Mouse (Mus musculus): Measurements from ENCODE around the gene Nceh1. TPM values are rescaled to one million over a fixed set of nuclear protein-coding genes. Genes with fewer than 3 reads are reported as not detected.
"Not testable (repeated sequence)": the region's sequence is repeated elsewhere in the genome, so short reads cannot be mapped to it uniquely, and the experiment has no call there.

Nceh1 gene
- polyA plus RNA-seq, 1 experiment from 2014 or later = 3.0 TPM

DNA sequence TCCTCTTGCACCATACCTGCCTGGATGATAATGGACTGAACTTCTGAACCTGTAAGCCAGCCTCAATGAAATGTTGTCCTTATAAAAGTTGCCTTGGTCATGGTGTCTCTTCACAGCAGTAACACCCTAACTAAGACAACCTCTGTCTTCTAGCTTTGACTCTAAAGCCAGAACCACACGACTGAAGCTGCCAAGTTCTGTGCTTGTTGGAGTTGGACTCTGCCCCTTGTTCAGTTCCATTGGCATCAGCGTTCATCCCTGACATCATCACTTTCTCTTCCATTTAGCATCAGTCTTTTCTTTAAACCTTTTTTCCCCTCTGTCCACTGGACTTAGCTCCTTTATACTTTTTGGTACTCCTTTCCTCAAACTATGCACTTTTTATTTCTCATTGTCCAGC, 63.4 kb downstream of the Nceh1 start:
- Histone ChIP-seq H3K27ac (no peak overlapping the region), H3K36me3 (peaks cover 4% of the 10 kb centered on the region), H3K4me3 (no peak overlapping the region), H3K27me3 (ENCODE audit: low read depth, poor library complexity, severe bottlenecking) (no peaks in the 10 kb centered on the region), H3K4me1 (no peaks in the 10 kb centered on the region), H3K9me3 (replicated peaks) (no peaks in the 10 kb centered on the region)
- 88% methylated on average over 2 of the region's 2 CpGs for WGBS
- DNase-seq (ENCODE audit: low spot score) = no peak

DNA sequence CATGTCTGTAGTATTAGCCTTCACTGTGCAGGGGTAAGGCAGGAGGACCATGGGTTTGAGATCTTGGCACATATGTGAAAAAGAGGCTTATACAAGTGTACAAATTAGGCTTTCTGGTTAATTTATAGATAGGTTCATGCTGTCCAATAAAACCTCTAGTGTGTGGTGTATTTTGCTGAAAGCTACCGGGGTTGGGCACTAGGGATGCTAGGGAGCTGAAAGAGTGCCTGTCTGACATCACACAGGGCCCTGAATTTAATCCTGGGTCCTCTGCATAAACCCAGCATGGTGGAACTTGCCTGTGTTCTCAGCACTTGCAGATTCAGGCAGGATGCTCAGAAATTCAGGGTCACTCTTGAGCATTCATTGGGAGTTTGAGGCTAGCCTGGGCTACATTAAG, 65.0 kb downstream of the Nceh1 start:
- no peak for DNase-seq (ENCODE audit: low spot score)
- H3K4me3 ChIP-seq = no peak overlapping the region
- no peak overlapping the region for H3K27ac ChIP-seq
- no peaks in the 10 kb centered on the region for H3K27me3 ChIP-seq (ENCODE audit: low read depth, poor library complexity, severe bottlenecking)
- 67% methylated on average over 1 of the region's 1 CpGs for WGBS
- no peaks in the 10 kb centered on the region for H3K9me3 ChIP-seq (replicated peaks)
- H3K36me3 ChIP-seq = no peaks in the 10 kb centered on the region
- no peaks in the 10 kb centered on the region for H3K4me1 ChIP-seq

DNA sequence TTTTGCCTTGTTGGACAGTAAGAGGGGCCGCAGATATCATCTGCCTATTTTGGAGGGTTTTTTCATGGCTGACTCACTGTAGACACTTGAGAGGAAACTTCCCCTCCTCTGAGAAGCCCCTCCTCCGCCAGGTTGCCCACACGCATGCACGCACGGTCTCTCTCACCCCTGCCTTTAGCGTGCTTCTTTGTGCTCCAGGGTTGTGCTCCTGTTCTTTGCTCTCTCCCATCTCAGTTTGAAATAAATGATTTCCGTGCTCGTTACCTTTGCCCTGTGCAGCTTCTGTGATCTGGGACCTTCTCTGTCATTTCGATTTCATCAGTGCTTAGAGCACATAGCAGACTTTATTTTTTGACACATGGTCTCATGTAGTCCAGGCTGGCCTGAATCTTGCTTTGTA, 66.3 kb downstream of the Nceh1 start:
- Histone ChIP-seq H3K4me1 (no peaks in the 10 kb centered on the region), H3K27me3 (ENCODE audit: low read depth, poor library complexity, severe bottlenecking) (no peaks in the 10 kb centered on the region), H3K4me3 (no peak overlapping the region), H3K27ac (no peak overlapping the region), H3K9me3 (replicated peaks) (no peaks in the 10 kb centered on the region), H3K36me3 (no peaks in the 10 kb centered on the region)
- 93% methylated on average over 9 of the region's 9 CpGs for WGBS
- DNase-seq (ENCODE audit: low spot score) = no peak

DNA sequence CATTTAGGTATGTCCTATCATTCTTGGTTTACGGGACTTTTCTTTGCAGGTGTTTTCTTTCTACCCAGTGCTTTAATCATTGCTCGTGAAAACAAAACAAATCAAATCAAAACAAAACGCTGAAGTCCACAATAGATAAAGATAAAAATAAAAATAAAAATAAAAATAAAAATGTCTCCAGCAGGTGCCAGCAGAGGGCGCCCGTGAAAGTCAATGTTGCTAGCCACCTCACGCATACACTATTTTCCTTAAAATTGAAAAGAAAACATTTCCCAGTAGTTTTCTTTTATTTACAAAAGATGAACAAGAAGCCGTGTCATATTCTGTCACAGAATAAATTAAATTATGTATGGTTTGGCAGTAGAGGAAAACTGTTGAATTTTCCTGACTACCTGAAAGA, 68.2 kb downstream of the Nceh1 start:
- WGBS = 55% methylated on average over 7 of the region's 7 CpGs

DNA sequence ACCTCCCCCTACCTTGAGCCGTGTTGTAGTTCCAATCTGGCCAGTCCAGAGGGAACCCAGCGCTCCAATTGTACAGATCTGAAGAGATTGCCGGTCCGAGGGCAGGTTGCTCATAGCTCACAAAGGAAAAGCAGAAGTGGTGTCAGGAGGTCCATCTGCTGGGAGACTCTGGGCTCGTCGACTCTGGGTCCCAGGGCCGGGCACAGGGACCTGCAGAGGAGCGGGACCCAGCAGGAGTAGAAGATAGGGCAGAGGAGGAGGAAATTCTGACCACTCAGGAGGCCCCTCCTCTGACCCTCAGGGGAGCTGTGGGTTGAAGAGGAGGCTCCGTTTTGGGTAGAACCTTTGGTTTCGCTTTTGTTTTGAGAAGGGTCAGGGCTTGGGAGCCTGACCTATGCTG, 75.7 kb downstream of the Nceh1 start:
- Histone ChIP-seq H3K4me1 (no peaks in the 10 kb centered on the region), H3K9me3 (replicated peaks) (no peaks in the 10 kb centered on the region), H3K4me3 (no peak overlapping the region), H3K27ac (no peak overlapping the region), H3K27me3 (ENCODE audit: low read depth, poor library complexity, severe bottlenecking) (no peaks in the 10 kb centered on the region), H3K36me3 (no peaks in the 10 kb centered on the region)
- WGBS = 91% methylated on average over 10 of the region's 10 CpGs
- no peak for DNase-seq (ENCODE audit: low spot score)

More for the DNA sequence above, 68.2 kb downstream of the Nceh1 start:
- H3K27me3 ChIP-seq (ENCODE audit: low read depth, poor library complexity, severe bottlenecking) = no peaks in the 10 kb centered on the region
- no peaks in the 10 kb centered on the region for H3K4me1 ChIP-seq
- H3K27ac ChIP-seq = no peak overlapping the region
- H3K9me3 ChIP-seq (replicated peaks) = no peaks in the 10 kb centered on the region
- DNase-seq (ENCODE audit: low spot score) = no peak
- no peak overlapping the region for H3K4me3 ChIP-seq
- H3K36me3 ChIP-seq = no peaks in the 10 kb centered on the region

DNA sequence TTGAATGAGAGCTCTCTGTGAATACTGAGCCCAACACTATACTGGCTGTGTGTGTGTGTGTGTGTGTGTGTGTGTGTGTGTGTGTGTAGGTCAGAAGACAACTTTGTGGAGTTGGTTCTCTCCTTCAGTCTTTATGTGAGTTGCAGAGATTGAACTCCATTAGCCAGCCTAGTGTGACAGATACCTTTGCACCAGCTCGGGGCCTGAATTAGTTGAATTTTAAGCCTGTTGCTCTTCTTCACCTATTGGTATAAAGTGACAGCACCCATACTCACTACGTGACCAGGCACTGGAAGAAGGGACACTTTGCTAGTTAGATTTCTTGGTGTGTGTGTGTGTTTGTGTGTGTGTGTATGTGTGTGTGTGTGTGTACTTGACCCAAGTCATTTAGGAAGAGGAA, 77.6 kb downstream of the Nceh1 start:
- Histone ChIP-seq H3K27ac (no peak overlapping the region), H3K36me3 (no peaks in the 10 kb centered on the region), H3K27me3 (ENCODE audit: low read depth, poor library complexity, severe bottlenecking) (no peaks in the 10 kb centered on the region), H3K4me3 (no peak overlapping the region), H3K9me3 (replicated peaks) (no peaks in the 10 kb centered on the region), H3K4me1 (no peaks in the 10 kb centered on the region)
- DNase-seq (ENCODE audit: low spot score) = no peak
- 96% methylated on average over 2 of the region's 2 CpGs for WGBS

DNA sequence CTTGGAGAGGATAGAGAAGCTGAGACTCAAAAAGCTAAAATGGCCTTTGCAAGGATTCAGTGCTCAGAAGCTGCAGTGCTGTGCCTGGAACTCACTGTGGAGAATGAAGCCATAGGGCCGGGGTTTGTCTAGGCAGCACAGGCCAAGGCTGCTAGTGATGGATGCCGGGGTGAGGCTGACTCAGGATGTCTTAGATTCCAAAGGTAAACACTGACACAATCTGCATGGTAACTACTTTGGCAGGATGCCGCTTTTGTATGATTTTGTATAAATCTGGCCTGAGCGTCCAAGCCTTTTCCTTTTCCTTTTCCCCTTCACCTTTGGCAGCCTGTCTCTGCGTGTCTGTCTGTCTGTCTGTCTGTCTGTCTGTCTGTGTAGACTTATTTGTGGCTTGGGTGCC, 84.6 kb downstream of the Nceh1 start:
- H3K4me1 ChIP-seq = peaks cover 4% of the 10 kb centered on the region; the same call in 1 of the 2 replicates
- H3K4me3 ChIP-seq = no peak overlapping the region
- no peaks in the 10 kb centered on the region for H3K27me3 ChIP-seq (ENCODE audit: low read depth, poor library complexity, severe bottlenecking)
- no peaks in the 10 kb centered on the region for H3K36me3 ChIP-seq
- DNase-seq (ENCODE audit: low spot score) = no peak
- H3K27ac ChIP-seq = no peak overlapping the region
- H3K9me3 ChIP-seq (replicated peaks) = no peaks in the 10 kb centered on the region
- WGBS = 90% methylated on average over 5 of the region's 5 CpGs

DNA sequence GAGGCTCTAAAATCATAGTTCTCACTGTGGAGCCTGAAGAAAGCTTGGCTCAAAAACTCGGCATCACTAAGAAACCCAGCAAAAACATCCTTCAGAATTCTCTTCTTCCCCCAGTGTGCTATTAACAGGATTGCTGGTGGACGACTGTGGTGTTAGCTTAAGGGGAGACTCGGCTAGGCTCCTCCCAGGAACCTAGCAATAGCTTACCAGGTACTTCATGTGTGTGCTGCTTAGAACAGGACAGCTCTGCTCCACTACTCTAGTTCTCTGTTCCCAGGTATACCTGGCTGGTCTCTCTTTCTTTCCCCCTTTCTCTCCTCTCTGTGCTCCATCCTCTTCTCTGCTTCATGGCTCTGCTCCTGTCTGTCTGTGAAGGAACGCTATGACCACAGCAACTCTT, 85.1 kb downstream of the Nceh1 start:
- Histone ChIP-seq H3K9me3 (replicated peaks) (no peaks in the 10 kb centered on the region), H3K27me3 (ENCODE audit: low read depth, poor library complexity, severe bottlenecking) (no peaks in the 10 kb centered on the region), H3K36me3 (no peaks in the 10 kb centered on the region), H3K4me1 (peaks cover 4% of the 10 kb centered on the region; the same call in 1 of the 2 replicates), H3K4me3 (no peak overlapping the region), H3K27ac (no peak overlapping the region)
- WGBS = 71% methylated on average over 4 of the region's 4 CpGs
- DNase-seq (ENCODE audit: low spot score) = no peak

DNA sequence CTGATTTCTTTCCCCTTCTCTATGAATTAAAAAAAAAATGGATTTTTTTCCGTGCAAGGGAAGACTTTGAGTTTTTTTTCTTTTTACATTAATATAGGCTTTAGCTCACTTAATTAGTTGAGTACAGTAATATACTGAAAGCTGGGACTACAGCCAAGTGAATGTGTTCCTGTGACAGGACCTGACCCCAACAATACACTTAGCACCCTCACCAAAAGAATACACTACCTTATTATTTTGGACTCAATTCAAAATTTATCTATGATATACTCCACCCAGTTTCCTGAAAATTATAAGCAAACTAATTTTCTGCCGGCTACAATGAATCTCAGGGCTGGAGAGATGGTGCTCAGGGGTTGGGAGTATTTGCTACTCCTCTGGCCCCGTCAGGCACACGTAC, 86.4 kb downstream of the Nceh1 start:
- DNase-seq (ENCODE audit: low spot score) = no peak
- no peaks in the 10 kb centered on the region for H3K36me3 ChIP-seq
- WGBS = 88% methylated on average over 4 of the region's 4 CpGs

DNA sequence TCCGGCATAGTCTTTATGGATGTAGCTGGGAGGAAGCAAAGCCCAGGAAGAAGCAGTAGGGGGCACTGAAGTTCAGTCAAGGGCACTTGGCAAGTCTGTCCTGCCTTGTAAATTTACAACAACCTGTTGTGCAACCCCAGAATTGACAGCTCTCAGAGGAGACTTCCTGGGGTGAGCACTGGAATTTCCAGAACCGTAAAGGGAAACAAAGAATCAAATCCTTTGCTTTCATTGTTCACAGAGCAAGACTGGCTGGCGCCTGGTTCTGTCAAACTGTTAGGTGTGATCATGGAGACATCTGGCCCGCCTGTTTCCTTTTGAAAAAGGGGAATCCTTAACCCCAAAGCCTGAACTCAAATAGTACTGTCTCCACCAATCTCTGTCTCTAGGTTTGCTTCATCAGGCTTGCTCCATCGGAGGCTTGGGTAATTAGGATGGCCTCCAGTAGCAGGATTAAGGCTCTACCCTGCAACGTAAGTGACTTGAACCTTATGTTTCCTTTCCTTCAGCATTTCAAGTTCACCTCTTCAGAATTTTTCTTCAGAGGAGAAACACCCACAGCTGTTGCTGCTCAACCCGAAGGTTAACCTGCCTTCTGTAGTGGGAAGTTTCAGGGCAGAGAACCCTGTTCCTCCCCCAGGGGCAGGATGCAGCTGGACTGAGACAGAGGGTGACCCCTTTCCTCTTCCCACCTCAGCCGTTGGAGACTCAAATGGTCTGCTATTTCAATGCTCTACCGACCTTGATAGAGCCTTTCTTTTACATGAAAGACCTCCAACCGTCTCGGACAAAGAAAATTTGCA, 87.6 kb downstream of the Nceh1 start:
- H3K4me1 ChIP-seq = peaks cover 4% of the 10 kb centered on the region; the same call in 1 of the 2 replicates
- H3K27me3 ChIP-seq (ENCODE audit: low read depth, poor library complexity, severe bottlenecking) = no peaks in the 10 kb centered on the region
- no peak for DNase-seq (ENCODE audit: low spot score)
- H3K36me3 ChIP-seq = no peaks in the 10 kb centered on the region
- H3K9me3 ChIP-seq (replicated peaks) = no peaks in the 10 kb centered on the region
- H3K4me3 ChIP-seq = no peak overlapping the region
- no peak overlapping the region for H3K27ac ChIP-seq
- whole genome bisulfite sequencing = 51% methylated on average over 11 of the region's 11 CpGs

More for the DNA sequence above, 86.4 kb downstream of the Nceh1 start:
- peaks cover 4% of the 10 kb centered on the region; the same call in 1 of the 2 replicates for H3K4me1 ChIP-seq
- no peaks in the 10 kb centered on the region for H3K27me3 ChIP-seq (ENCODE audit: low read depth, poor library complexity, severe bottlenecking)
- H3K9me3 ChIP-seq (replicated peaks) = no peaks in the 10 kb centered on the region
- H3K27ac ChIP-seq = no peak overlapping the region
- H3K4me3 ChIP-seq = no peak overlapping the region

DNA sequence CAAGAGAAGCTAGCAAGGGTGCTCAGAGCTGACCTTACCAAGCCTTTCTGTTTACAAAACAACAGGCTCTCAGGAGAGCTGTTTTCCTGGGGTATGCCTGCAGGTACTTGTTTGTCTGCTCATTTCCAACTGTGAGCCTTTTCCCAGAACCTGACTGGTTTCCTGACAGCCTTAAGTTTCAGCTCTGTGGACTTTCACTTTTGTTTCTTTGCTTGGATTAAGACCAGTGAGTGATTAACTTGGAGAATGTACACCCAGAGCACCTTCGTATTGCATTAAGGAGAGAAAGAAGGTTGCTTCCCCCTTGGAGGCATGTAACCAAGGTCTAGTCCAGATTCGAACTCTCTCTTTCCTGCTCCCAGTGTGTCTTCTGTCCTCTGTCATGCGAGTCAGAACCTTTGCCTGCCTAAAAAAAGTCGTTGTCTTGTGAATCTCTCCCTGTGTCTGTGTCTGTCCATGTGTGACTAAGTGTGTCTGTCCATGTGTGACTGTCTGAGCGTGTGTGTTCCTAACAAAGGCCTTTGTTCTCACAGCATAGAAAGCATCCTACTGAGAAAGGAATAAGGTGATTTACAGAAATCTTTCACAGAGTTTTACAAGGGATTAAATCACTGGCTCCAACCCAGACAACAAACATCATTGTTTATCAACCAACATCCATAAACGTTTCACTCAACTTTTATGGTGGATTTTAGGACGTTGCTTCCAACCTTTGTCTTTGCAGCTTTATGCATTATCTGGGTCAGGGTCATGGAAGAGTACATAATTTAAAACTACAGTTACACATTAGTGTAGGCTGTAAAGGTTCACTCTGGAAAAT, 90.4 kb downstream of the Nceh1 start:
- H3K9me3 ChIP-seq (replicated peaks) = no peaks in the 10 kb centered on the region
- peaks cover 4% of the 10 kb centered on the region; the same call in 1 of the 2 replicates for H3K4me1 ChIP-seq
- H3K36me3 ChIP-seq = no peaks in the 10 kb centered on the region
- H3K4me3 ChIP-seq = no peak overlapping the region
- 44% methylated on average over 7 of the region's 7 CpGs for WGBS
- H3K27ac ChIP-seq = no peak overlapping the region
- H3K27me3 ChIP-seq (ENCODE audit: low read depth, poor library complexity, severe bottlenecking) = no peaks in the 10 kb centered on the region
- no peak for DNase-seq (ENCODE audit: low spot score)

DNA sequence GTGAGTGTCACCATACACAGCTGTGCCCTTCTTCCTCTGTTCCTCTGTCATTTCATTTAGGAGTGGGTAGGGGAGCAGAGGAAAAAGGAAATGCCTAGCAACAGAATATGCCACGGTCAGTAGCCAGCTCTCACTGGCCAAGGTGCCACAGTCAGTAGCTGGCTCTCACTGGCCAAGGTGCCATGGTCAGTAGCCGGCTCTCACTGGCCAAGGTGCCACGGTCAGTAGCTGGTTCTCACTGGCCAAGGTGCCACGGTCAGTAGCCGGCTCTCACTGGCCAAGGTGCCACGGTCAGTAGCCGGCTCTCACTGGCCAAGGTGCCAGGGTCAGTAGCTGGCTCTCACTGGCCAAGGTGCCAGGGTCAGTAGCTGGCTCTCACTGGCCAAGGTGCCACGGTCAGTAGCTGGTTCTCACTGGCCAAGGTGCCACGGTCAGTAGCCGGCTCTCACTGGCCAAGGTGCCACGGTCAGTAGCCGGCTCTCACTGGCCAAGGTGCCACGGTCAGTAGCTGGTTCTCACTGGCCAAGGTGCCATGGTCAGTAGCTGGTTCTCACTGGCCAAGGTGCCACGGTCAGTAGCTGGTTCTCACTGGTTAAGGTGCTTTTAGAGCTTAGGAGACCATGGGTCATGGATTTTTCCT, 96.6 kb downstream of the Nceh1 start:
- DNase-seq (ENCODE audit: low spot score); H3K27ac ChIP-seq; H3K9me3 ChIP-seq (replicated peaks); H3K36me3 ChIP-seq; H3K4me3 ChIP-seq: not testable (repeated sequence)
- WGBS = 96% methylated on average over 14 of the region's 14 CpGs
- peaks cover 24% of the 10 kb centered on the region; the same call in 1 of the 2 replicates for H3K27me3 ChIP-seq (ENCODE audit: low read depth, poor library complexity, severe bottlenecking)
- H3K4me1 ChIP-seq = peaks cover 11% of the 10 kb centered on the region

DNA sequence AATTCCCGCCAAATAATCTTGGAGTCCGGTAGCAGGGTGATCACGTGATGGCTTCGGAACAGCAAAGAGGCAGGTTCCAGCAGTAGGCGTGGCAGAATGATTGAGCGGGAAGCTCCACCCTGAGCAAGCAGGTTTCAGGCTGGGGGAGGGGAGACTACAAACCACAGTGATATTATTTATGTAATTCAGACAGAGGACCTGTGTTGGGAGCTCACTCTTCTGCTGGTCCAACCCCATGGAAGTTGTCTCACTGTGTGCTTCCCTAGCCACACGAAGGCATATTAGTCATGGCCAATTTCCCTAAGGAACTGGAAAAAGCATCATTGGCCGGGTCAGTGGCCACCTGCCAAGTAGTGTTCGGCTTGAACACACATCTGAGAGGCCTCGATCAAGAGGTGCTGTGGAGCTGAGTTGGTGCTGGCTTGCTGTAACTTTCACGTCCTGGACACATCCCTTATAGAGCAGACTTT, 97.5 kb downstream of the Nceh1 start:
- 72% methylated on average over 11 of the region's 11 CpGs for WGBS
- no peak for DNase-seq (ENCODE audit: low spot score)

More for the DNA sequence above, 97.5 kb downstream of the Nceh1 start:
- Histone ChIP-seq H3K36me3 (no peaks in the 10 kb centered on the region), H3K4me3 (no peak overlapping the region), H3K27ac (no peak overlapping the region), H3K27me3 (ENCODE audit: low read depth, poor library complexity, severe bottlenecking) (peaks cover 24% of the 10 kb centered on the region; the same call in 1 of the 2 replicates), H3K4me1 (peaks cover 11% of the 10 kb centered on the region), H3K9me3 (replicated peaks) (no peaks in the 10 kb centered on the region)
